8 mouse cellular contexts compared by ENCODE assay signal in the genomic region with DNA sequence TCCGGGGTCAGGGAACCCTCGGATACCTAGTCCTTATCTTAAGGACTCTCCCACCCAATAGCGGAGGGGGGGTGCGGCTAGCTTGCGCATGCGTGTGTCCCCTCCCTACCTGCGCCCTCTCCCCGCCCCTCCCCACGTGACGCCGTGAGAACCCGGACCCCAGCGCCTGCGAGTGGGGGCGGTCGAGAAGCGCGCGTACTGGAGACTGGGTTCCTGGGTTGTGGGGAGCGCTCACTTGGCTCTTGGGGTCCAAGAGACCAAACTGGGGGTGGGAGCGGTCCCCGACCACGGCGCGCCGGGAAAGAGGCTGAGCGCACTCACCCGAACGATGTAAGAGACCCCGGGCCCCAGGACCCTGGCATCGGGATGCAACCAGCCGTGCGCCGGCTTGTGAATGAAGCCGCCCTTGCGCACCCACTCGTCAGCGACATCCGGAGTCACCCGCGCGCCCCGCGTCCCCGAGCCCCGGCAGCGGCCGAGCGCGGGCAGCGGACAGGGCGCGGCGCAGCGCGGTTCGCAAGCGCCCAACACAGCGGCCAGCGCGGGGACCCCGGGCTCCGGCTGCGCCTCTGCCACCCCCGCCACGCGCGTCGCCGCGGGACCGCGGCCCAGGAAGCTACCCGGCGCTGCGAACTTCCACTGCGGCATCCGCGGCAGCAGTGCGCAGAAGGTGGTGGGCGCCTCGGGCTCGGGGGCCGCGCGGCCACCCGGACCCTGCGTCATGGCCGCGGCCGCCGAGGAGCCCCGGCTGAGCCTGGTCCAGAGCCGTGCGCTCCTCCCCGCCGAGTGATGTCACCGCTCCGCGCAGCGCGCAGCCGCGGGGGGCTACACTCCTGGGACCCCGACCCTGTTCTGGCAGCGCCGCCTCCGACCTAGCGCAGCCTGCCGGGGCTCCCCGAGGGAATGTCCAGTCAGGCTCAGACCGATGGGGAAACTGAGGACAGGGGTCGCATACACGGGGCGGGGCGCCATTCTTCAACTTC. TPM values are rescaled to one million over a fixed set of nuclear protein-coding genes. Genes with fewer than 3 reads are reported as not detected.
DNase-seq lines count a peak whose midpoint lies in the region; ATAC-seq lines count a peak whose summit lies in the region.

A gene (minus strand): TSS at position 791 of the 983 bp plus-strand sequence.

- peak within 1 kb of the TSS; percentile 62; the same call in 1 of the 2 replicates for H3K27ac ChIP-seq in embryonic facial prominence, embryonic 11.5 days (replicated peaks; ENCODE audit: low read depth, low read length)
- H3K27ac ChIP-seq in heart, embryonic 12.5 days (ENCODE audit: poor library complexity, severe bottlenecking) = no peak within 1 kb of the TSS
- H3K27ac ChIP-seq in stomach, embryonic 16.5 days (ENCODE audit: low read length) = peak within 1 kb of the TSS; percentile 18; the same call in 1 of the 2 replicates

- H3K4me3 ChIP-seq in embryonic facial prominence, embryonic 11.5 days (ENCODE audit: low read depth, low read length) = peak within 1 kb of the TSS; percentile 95
- H3K4me3 ChIP-seq in heart, embryonic 12.5 days = peak within 1 kb of the TSS; percentile 71
- peak within 1 kb of the TSS; percentile 71 for H3K4me3 ChIP-seq in stomach, embryonic 16.5 days (replicated peaks; ENCODE audit: low read length)

- H3K27me3 ChIP-seq in embryonic facial prominence, embryonic 11.5 days (ENCODE audit: control insufficient read depth, insufficient read depth, low read length) = no peaks in the 10 kb centered on the region; the same call in 1 of the 2 replicates
- H3K27me3 ChIP-seq in heart, embryonic 12.5 days (replicated peaks) = peaks cover 61% of the 10 kb centered on the region
- peaks cover 7% of the 10 kb centered on the region for H3K27me3 ChIP-seq in stomach, embryonic 16.5 days (ENCODE audit: control insufficient read depth, insufficient read depth, low read length)

- peak within 1 kb of the TSS; percentile 86 for H3K9ac ChIP-seq in embryonic facial prominence, embryonic 11.5 days (replicated peaks; ENCODE audit: low read length)
- peak within 1 kb of the TSS; percentile 73 for H3K9ac ChIP-seq in heart, embryonic 12.5 days
- H3K9ac ChIP-seq in stomach, embryonic 16.5 days (ENCODE audit: low read length) = peak within 1 kb of the TSS; percentile 83

- ATAC-seq in embryonic facial prominence, embryonic 11.5 days (replicated peaks; ENCODE audit: insufficient number of reproducible peaks, low FRiP score, low TSS enrichment, low read depth) = peak; percentile 87
- 0 out of 2 replicates have a peak, but pooled peaks have one; percentile 38 for ATAC-seq in heart, embryonic 12.5 days (ENCODE audit: insufficient number of reproducible peaks, low FRiP score)
- ATAC-seq in stomach, embryonic 16.5 days (ENCODE audit: insufficient read depth, low FRiP score) = peak; percentile 72
- ATAC-seq in erythroblast, adult 5-6 weeks (replicated peaks; ENCODE audit: low FRiP score, poor library complexity, severe bottlenecking) = no peak

- WGBS in embryonic facial prominence, embryonic 11.5 days = under 1% methylated on average over 93 of the region's 116 CpGs
- WGBS in heart, embryonic 12.5 days = 1% methylated on average over 113 of the region's 116 CpGs
- under 1% methylated on average over 100 of the region's 116 CpGs for WGBS in stomach, embryonic 16.5 days

- H3K36me3 ChIP-seq in embryonic facial prominence, embryonic 11.5 days (replicated peaks; ENCODE audit: control insufficient read depth, insufficient read depth, low read depth, low read length) = no peaks in the 10 kb centered on the region
- no peaks in the 10 kb centered on the region for H3K36me3 ChIP-seq in heart, embryonic 12.5 days
- no peaks in the 10 kb centered on the region for H3K36me3 ChIP-seq in stomach, embryonic 16.5 days (ENCODE audit: control insufficient read depth, insufficient read depth, low read length)

- peak; percentile 23 for DNase-seq in thymus, postnatal 4 days
- no peak for DNase-seq in thymus, postnatal 36 days
- peak; percentile 84 for DNase-seq in embryonic facial prominence, embryonic 11.5 days (ENCODE audit: low spot score)
- DNase-seq in layer of hippocampus, postnatal 14 days (ENCODE audit: low spot score in 2 of 2) = peak; percentile 82 to 86
- peak; percentile 77 for DNase-seq in mesoderm, embryonic 11.5 days (ENCODE audit: low read depth, low spot score)

- peak within 1 kb of the TSS; percentile 92 for H3K4me2 ChIP-seq in embryonic facial prominence, embryonic 11.5 days (ENCODE audit: low read depth, low read length)
- H3K4me2 ChIP-seq in heart, embryonic 12.5 days = peak within 1 kb of the TSS; percentile 90
- peak within 1 kb of the TSS; percentile 84 for H3K4me2 ChIP-seq in stomach, embryonic 16.5 days (ENCODE audit: low read depth, low read length)

- no peaks in the 10 kb centered on the region; the same call in 1 of the 2 replicates for H3K4me1 ChIP-seq in embryonic facial prominence, embryonic 11.5 days (ENCODE audit: control insufficient read depth, insufficient read depth, low read length)
- H3K4me1 ChIP-seq in heart, embryonic 12.5 days (replicated peaks) = peaks cover 16% of the 10 kb centered on the region
- peaks cover 10% of the 10 kb centered on the region for H3K4me1 ChIP-seq in stomach, embryonic 16.5 days (ENCODE audit: control insufficient read depth, insufficient read depth, low read length)

- H3K9me3 ChIP-seq in embryonic facial prominence, embryonic 11.5 days (replicated peaks; ENCODE audit: control insufficient read depth, low read length) = no peaks in the 10 kb centered on the region
- no peaks in the 10 kb centered on the region for H3K9me3 ChIP-seq in heart, embryonic 12.5 days (replicated peaks)
- no peaks in the 10 kb centered on the region for H3K9me3 ChIP-seq in stomach, embryonic 16.5 days (replicated peaks; ENCODE audit: control insufficient read depth, low read length)

RNA-seq across cellular contexts. Expression of the gene that starts here (rescaled TPM):
- 9.8 and 10.5 TPM in 2 replicates for polyA plus RNA-seq in embryonic facial prominence, embryonic 11.5 days (2014; fragmentation: Nextera tagmentation; extraction: Ambion mirVana)
- 2.7 and 3.0 TPM in 2 replicates for polyA plus RNA-seq in heart, embryonic 12.5 days (2016; fragmentation: Nextera tagmentation; extraction: Ambion mirVana)
- total RNA-seq in layer of hippocampus, postnatal 14 days (2021) = 10 to 100 TPM; 42.7 to 44.5 TPM
- polyA plus RNA-seq in stomach, embryonic 16.5 days (2015; fragmentation: Nextera tagmentation; extraction: Ambion mirVana) = 3.0 and 3.2 TPM in 2 replicates
- not detected in 2 replicates for total RNA-seq in erythroblast, adult 5-6 weeks (2015; ENCODE audit: low replicate concordance)
- not detected in 2 replicates for total RNA-seq in erythroblast, adult 5-6 weeks (2017; ENCODE audit: low replicate concordance)

Comparison
In these comparisons a context has a peak if more than half of its experiments do, and no peak if none do; other contexts are left out.
1. RNA of the gene that starts here (total RNA-seq): 42.7 to 44.5 TPM in layer of hippocampus, postnatal 14 days; not detected in erythroblast, adult 5-6 weeks; every median in the first group is over 10 times any median in the second.
2. DNase-seq: peak in thymus, postnatal 4 days (single experiment), embryonic facial prominence, embryonic 11.5 days (single experiment), layer of hippocampus, postnatal 14 days (2 of 2) and mesoderm, embryonic 11.5 days (single experiment); none in thymus, postnatal 36 days (0 of 2).
3. Peak in every context shown above with its lines, with median percentiles within 50 percentile points of each other: H3K4me2 ChIP-seq, H3K4me3 ChIP-seq and H3K9ac ChIP-seq.